Mouse (Mus musculus): ENCODE measurements at regions not wholly inside any gene's neighbourhood (a gene's known extent, or its start where the extent isn't known, plus 50 kb on each side); places are given as distances from the start of the nearest gene placed in this dataset.

GRCm38 (mm10) chr1:154975732-154976131 lies 91.4 kb upstream of the Cacna1e start:
- Histone ChIP-seq H3K4me1 (ENCODE audit: insufficient read depth, low read length) (no peaks in the 10 kb centered on the region), H3K9ac (replicated peaks; ENCODE audit: low read length) (no peak overlapping the region), H3K27me3 (ENCODE audit: insufficient read depth, low read length) (no peaks in the 10 kb centered on the region), H3K36me3 (ENCODE audit: insufficient read depth, low read length) (no peaks in the 10 kb centered on the region), H3K27ac (no peak overlapping the region), H3K4me2 (ENCODE audit: low read depth, low read length) (no peak overlapping the region), H3K4me3 (ENCODE audit: low read length) (no peak overlapping the region), H3K9me3 (ENCODE audit: low read length) (no peaks in the 10 kb centered on the region)
- ATAC-seq, result no peak
- 82% methylated on average over 4 of the region's 4 CpGs for WGBS
- no peak for DNase-seq (ENCODE audit: low spot score)
- TF ChIP-seq CTCF (IDR thresholded peaks at IDR 0.05; ENCODE audit: low read depth), result no peak

DNA sequence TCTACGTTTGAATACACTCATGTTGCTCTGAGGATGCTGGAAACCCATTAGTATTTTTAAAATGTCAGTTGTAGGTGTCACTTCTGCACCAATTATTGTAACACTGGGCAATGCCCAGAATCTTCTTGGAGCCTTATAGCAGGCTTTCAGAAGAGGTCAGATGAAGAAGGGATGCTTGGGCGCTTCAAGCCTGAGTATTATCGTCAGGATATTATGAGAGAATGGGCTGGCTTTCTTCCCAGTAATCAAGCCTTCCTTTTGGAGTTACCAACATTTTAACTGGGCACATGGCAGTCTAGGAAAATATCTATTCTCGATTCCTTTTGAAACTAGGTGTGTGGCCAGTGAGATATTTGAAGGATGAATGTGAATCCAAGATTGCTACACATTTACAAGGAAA lies 77.0 kb upstream of the Cacna1e start:
- ATAC-seq (no peak), DNase-seq (ENCODE audit: low spot score) (no peak)
- H3K9ac ChIP-seq (replicated peaks; ENCODE audit: low read length), result no peak overlapping the region
- peaks cover 4% of the 10 kb centered on the region for H3K4me1 ChIP-seq (ENCODE audit: insufficient read depth, low read length)
- no peak for TF ChIP-seq CTCF (IDR thresholded peaks at IDR 0.05; ENCODE audit: low read depth)
- no peaks in the 10 kb centered on the region for H3K36me3 ChIP-seq (ENCODE audit: insufficient read depth, low read length)
- no peak overlapping the region for H3K4me3 ChIP-seq (ENCODE audit: low read length)
- 69% methylated on average over 4 of the region's 4 CpGs for WGBS
- H3K4me2 ChIP-seq (ENCODE audit: low read depth, low read length), result no peak overlapping the region
- H3K27me3 ChIP-seq (ENCODE audit: insufficient read depth, low read length), result no peaks in the 10 kb centered on the region
- H3K27ac ChIP-seq, result no peak overlapping the region
- H3K9me3 ChIP-seq (ENCODE audit: low read length), result no peaks in the 10 kb centered on the region

DNA sequence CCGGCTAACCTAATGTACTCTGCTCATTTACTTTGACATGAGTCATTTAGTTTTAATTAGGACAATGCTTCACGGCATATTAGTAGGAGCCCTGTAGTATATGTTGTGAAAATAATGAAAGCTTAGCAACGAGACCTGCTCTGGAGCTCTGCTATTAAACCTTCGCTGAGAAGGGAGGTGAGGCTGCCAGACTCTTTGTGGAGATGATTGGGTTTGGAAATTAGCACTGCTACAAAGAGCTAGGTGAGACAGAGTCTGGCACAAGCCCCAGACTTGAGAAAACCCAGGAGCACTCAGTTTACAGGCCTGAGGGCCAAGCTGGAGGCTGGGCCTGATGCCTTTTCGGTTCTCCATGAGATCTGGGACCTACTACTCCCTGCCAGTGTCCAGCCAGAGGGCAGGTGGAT lies 72.3 kb upstream of the Cacna1e start:
- TF ChIP-seq CTCF (IDR thresholded peaks at IDR 0.05; ENCODE audit: low read depth), result no peak
- no peak overlapping the region for H3K4me3 ChIP-seq (ENCODE audit: low read length)
- H3K4me1 ChIP-seq (ENCODE audit: insufficient read depth, low read length), result peaks cover 10% of the 10 kb centered on the region
- 31% methylated on average over 5 of the region's 5 CpGs for whole genome bisulfite sequencing
- no peaks in the 10 kb centered on the region for H3K27me3 ChIP-seq (ENCODE audit: insufficient read depth, low read length)
- no peak overlapping the region for H3K9ac ChIP-seq (replicated peaks; ENCODE audit: low read length)
- H3K27ac ChIP-seq, result no peak overlapping the region
- peak; percentile 39; the same call in 1 of the 2 replicates for ATAC-seq
- H3K9me3 ChIP-seq (ENCODE audit: low read length), result no peaks in the 10 kb centered on the region
- no peak overlapping the region for H3K4me2 ChIP-seq (ENCODE audit: low read depth, low read length)
- no peaks in the 10 kb centered on the region for H3K36me3 ChIP-seq (ENCODE audit: insufficient read depth, low read length)
- peak; percentile 33 for DNase-seq (ENCODE audit: low spot score)

GRCm38 (mm10) chr1:154952679-154953078 lies 68.4 kb upstream of the Cacna1e start:
- Histone ChIP-seq H3K4me2 (ENCODE audit: low read depth, low read length) (no peak overlapping the region), H3K4me1 (ENCODE audit: insufficient read depth, low read length) (peaks cover 10% of the 10 kb centered on the region), H3K9me3 (ENCODE audit: low read length) (no peaks in the 10 kb centered on the region), H3K36me3 (ENCODE audit: insufficient read depth, low read length) (no peaks in the 10 kb centered on the region), H3K27ac (no peak overlapping the region), H3K9ac (replicated peaks; ENCODE audit: low read length) (no peak overlapping the region), H3K27me3 (ENCODE audit: insufficient read depth, low read length) (no peaks in the 10 kb centered on the region), H3K4me3 (ENCODE audit: low read length) (no peak overlapping the region)
- TF ChIP-seq CTCF (IDR thresholded peaks at IDR 0.05; ENCODE audit: low read depth), result no peak
- 64% methylated on average over 2 of the region's 2 CpGs for WGBS
- DNase-seq (ENCODE audit: low spot score) (peak; percentile 55), ATAC-seq (no peak)

All from hindbrain, postnatal 0 days (tissue).